Mouse (Mus musculus) midbrain, embryonic 13.5 days (tissue): ENCODE results near the gene Ccdc185. TPM values are rescaled to one million over a fixed set of nuclear protein-coding genes. Genes with fewer than 3 reads are reported as not detected.

Source experiments
- ATAC-seq: fragments of 200-750 bp; cut with Nextera tagmentation; 2 replicates; pipeline ENCODE4 v1.8.0; 2017; ENCODE audit warnings: mild to moderate bottlenecking, moderate TSS enrichment, moderate library complexity
- H3K27ac ChIP-seq: fragments of 300-500 bp; sonication (generic); 2 replicates; pipeline ENCODE4 v1.5.1; 2015; ENCODE audit warnings: inconsistent platforms, mild to moderate bottlenecking, moderate library complexity
- H3K27me3 ChIP-seq: fragments of 300-500 bp; sonication (generic); 2 replicates; pipeline ENCODE4 v1.6.1; 2015; ENCODE audit warnings: mild to moderate bottlenecking, inconsistent platforms
- H3K36me3 ChIP-seq: fragments of 300-500 bp; sonication (generic); 2 replicates; pipeline ENCODE4 v1.6.1; 2015; ENCODE audit warnings: mild to moderate bottlenecking, inconsistent platforms
- H3K4me1 ChIP-seq: fragments of 300-500 bp; sonication (generic); replicated peaks from 2 replicates; pipeline ENCODE4 v1.6.1; 2015; ENCODE audit warnings: inconsistent platforms
- H3K4me2 ChIP-seq: fragments of 300-500 bp; sonication (generic); replicated peaks from 2 replicates; pipeline ENCODE4 v1.6.1; 2015; ENCODE audit warnings: moderate library complexity, mild to moderate bottlenecking, inconsistent platforms
- H3K4me3 ChIP-seq: fragments of 300-500 bp; sonication (generic); replicated peaks from 2 replicates; pipeline ENCODE4 v1.5.1; 2015; ENCODE audit warnings: mild to moderate bottlenecking, inconsistent platforms
- H3K9ac ChIP-seq: fragments of 300-500 bp; sonication (generic); replicated peaks from 2 replicates; pipeline ENCODE4 v1.6.1; 2015; ENCODE audit warnings: mild to moderate bottlenecking, inconsistent platforms
- H3K9me3 ChIP-seq: fragments of 300-500 bp; sonication (generic); 2 replicates; pipeline ENCODE4 v1.6.1; 2016; ENCODE audit warnings: mild to moderate bottlenecking, inconsistent platforms
- WGBS: fragments of 180-500 bp; shearing (Covaris S2); methylation state at CpG from one replicate; pipeline ENCODE4 v1.1.7; 2015; 5-methylcytosine and 5-hydroxymethylcytosine counted together
- polyA plus RNA-seq: library from polyadenylated mRNA; unstranded; fragments of >200 nt; fragmentation: Nextera tagmentation; extraction: Ambion mirVana; gene quantifications from 2 replicates; pipeline ENCODE4 v1.2.1, GENCODE M21; 2015

The Ccdc185 gene
- polyA plus RNA-seq, 1 experiment from 2014 or later = not detected

DNA sequence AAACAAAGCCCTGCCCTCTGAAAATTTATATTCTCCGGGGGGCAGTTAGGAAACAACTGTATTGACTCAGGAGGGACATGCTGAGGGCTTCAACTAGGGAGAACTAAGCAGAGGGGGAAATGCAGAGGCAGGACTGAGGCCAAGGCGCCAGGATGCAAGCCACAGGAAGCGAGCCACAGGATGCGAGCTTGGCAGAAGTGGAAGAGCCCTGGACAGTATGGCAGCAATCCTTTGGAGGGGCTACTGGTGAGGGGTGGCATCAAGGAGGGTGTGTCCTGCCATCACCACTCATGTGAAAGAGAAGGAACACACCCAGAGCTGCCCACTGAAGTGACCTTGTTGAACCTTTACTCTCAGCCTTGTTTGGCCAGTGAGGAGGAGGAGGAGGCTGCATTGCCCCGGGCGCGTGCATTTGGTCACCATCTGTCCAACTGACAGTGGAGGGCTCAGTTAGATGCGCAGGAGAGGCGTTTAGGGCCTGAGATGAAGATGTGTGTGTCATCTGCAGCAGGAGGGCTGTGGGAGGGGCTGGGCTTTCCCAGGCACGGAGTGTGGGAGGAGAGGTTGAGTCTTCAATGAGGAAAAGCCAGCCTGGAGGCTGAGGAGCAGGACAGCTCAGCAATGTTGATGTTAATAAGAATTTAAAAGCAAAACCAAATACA is 27.9 kb upstream of the Ccdc185 start:
- Histone ChIP-seq H3K4me2 (no peak overlapping the region), H3K4me1 (peaks cover 9% of the 10 kb centered on the region), H3K9ac (no peak overlapping the region), H3K27ac (peak overlapping the region; percentile 31), H3K36me3 (peaks cover 5% of the 10 kb centered on the region; the same call in 1 of the 2 replicates), H3K9me3 (no peaks in the 10 kb centered on the region), H3K27me3 (no peaks in the 10 kb centered on the region), H3K4me3 (no peak overlapping the region)
- ATAC-seq = no peak
- WGBS = 71% methylated on average over 10 of the region's 10 CpGs

DNA sequence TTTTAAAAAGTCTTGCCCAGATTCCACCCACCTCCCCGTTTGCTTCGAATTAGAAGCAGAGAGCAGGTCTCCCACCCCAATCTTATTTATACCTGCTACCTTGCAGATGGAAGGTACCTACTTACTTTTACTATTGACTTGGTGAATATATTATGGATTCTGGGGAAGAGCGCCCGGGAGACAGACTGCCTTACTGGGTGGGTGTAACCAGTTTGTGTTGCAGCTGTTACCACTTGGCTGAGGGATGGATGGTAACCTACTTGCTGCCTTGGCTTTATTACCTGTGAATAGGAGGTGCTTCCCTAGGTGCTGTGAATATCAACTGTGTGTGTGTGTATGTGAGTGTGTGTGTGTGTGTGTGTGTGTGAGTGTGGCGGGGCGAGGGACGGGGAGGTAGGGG is 26.6 kb upstream of the Ccdc185 start:
- Histone ChIP-seq H3K4me3 (no peak overlapping the region), H3K9me3 (no peaks in the 10 kb centered on the region), H3K9ac (no peak overlapping the region), H3K27me3 (no peaks in the 10 kb centered on the region), H3K27ac (no peak overlapping the region), H3K4me1 (peaks cover 9% of the 10 kb centered on the region), H3K36me3 (peaks cover 5% of the 10 kb centered on the region; the same call in 1 of the 2 replicates), H3K4me2 (no peak overlapping the region)
- ATAC-seq = no peak
- 95% methylated on average over 7 of the region's 7 CpGs for WGBS

- Histone ChIP-seq H3K27ac (peak overlapping the region; percentile 92), H3K36me3 (peaks cover 10% of the 10 kb centered on the region; the same call in 1 of the 2 replicates), H3K4me2 (peak overlapping the region; percentile 96), H3K9ac (peak overlapping the region; percentile 83), H3K9me3 (no peaks in the 10 kb centered on the region), H3K4me3 (peak overlapping the region; percentile 66), H3K27me3 (peaks cover 5% of the 10 kb centered on the region), H3K4me1 (peaks cover 24% of the 10 kb centered on the region)
- WGBS = under 1% methylated on average over 26 of the region's 27 CpGs
- peak; percentile 85 for ATAC-seq
These were observed 15.7 kb upstream of the Ccdc185 start for GRCm38 (mm10) chr1:182764541-182765281.

DNA sequence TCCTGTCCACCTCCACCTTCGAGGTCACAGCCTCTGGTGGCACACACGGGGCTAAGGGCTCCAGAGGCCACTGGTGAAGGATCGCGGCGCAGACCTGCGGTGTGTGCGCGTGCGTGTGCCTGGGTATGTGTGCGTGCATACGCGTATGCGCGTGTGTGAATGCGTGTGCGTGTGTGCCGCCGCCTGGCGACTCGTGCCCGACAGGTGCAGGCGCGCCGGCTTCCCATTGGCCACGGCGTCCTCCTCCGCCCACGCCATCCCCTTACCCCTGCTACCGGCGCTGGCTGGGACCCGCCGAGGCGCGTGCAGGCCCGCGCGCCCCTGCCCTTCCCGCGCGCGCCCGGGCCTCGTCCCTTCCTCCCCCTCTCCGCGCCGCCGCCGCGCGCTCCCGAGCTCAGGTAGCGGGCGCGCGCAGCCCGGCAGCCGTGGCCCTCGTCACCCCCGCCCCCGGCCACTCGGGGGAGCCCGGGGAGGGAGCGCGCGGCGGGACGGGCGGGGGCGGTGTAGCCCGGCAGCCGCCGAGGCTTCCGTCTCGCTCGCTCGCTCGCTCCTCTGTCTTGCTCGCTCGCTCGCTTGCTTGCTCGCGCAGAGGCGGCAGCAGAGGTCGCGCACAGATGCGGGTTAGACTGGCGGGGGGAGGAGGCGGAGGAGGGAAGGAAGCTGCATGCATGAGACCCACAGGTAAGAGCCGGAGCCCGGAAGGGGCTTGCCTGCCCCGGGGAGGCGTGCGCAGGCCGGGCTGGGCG is 14.9 kb upstream of the Ccdc185 start, which contains the start of gene Susd4:
Gene Susd4, plus strand, starts transcription at position 145 of the 746 bp plus-strand sequence.
- H3K27ac ChIP-seq = peak within 1 kb of the TSS; percentile 92
- no peaks in the 10 kb centered on the region for H3K9me3 ChIP-seq
- H3K4me2 ChIP-seq = peak within 1 kb of the TSS; percentile 96
- peaks cover 4% of the 10 kb centered on the region; the same call in 1 of the 2 replicates for H3K36me3 ChIP-seq
- ATAC-seq = peak; percentile 95
- under 1% methylated on average over 87 of the region's 95 CpGs for WGBS
- H3K4me1 ChIP-seq = peaks cover 24% of the 10 kb centered on the region
- peaks cover 5% of the 10 kb centered on the region for H3K27me3 ChIP-seq
- peak within 1 kb of the TSS; percentile 83 for H3K9ac ChIP-seq
- H3K4me3 ChIP-seq = peak within 1 kb of the TSS; percentile 66

- no peak for ATAC-seq
- peak overlapping the region; percentile 92 for H3K27ac ChIP-seq
- WGBS = 7% methylated on average over 17 of the region's 17 CpGs
These were observed 14.3 kb upstream of the Ccdc185 start for GRCm38 (mm10) chr1:182763191-182763715.

DNA sequence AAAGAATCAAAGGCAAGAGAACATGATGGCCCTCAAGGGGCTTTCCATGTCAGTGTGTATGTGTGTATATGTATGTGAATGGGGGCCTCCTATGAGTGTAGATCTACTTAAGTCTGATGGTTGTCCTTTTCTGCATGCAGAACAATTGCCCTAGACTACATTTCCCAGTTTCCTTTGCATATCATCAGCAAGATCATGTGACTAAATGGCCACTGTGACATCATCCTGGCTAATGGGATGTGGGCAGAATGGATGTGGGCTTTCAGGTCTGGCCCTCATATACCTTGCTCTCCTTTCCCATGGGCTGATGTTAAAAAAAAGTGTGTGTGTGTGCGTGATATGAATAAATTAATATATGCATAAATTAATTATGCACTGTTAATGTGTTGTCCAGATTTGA is 9.8 kb upstream of the Ccdc185 start:
- no peaks in the 10 kb centered on the region for H3K9me3 ChIP-seq
- no peak overlapping the region for H3K4me2 ChIP-seq
- no peak overlapping the region for H3K27ac ChIP-seq
- peaks cover 5% of the 10 kb centered on the region for H3K27me3 ChIP-seq
- ATAC-seq = no peak
- WGBS = 90% methylated on average over 1 of the region's 1 CpGs
- H3K4me1 ChIP-seq = peaks cover 5% of the 10 kb centered on the region
- H3K36me3 ChIP-seq = no peaks in the 10 kb centered on the region
- H3K4me3 ChIP-seq = no peak overlapping the region
- no peak overlapping the region for H3K9ac ChIP-seq

More at GRCm38 (mm10) chr1:182763191-182763715, 14.3 kb upstream of the Ccdc185 start:
- H3K4me3 ChIP-seq = peak overlapping the region; percentile 66
- H3K4me2 ChIP-seq = peak overlapping the region; percentile 96
- peak overlapping the region; percentile 83 for H3K9ac ChIP-seq
- H3K4me1 ChIP-seq = peaks cover 24% of the 10 kb centered on the region
- no peaks in the 10 kb centered on the region for H3K9me3 ChIP-seq
- peaks cover 5% of the 10 kb centered on the region for H3K27me3 ChIP-seq
- no peaks in the 10 kb centered on the region for H3K36me3 ChIP-seq

- H3K27ac ChIP-seq = no peak overlapping the region
- 81% methylated on average over 5 of the region's 5 CpGs for WGBS
- H3K27me3 ChIP-seq = no peaks in the 10 kb centered on the region
- no peaks in the 10 kb centered on the region for H3K9me3 ChIP-seq
- no peak overlapping the region for H3K4me3 ChIP-seq
- no peaks in the 10 kb centered on the region for H3K36me3 ChIP-seq
- H3K4me2 ChIP-seq = no peak overlapping the region
- ATAC-seq = no peak
- H3K4me1 ChIP-seq = no peaks in the 10 kb centered on the region
- H3K9ac ChIP-seq = no peak overlapping the region
These were observed 5.9 kb upstream of the Ccdc185 start for GRCm38 (mm10) chr1:182754865-182755264.

- 81% methylated on average over 8 of the region's 8 CpGs for WGBS
These were observed 4.7 kb upstream of the Ccdc185 start for GRCm38 (mm10) chr1:182753694-182754093.

DNA sequence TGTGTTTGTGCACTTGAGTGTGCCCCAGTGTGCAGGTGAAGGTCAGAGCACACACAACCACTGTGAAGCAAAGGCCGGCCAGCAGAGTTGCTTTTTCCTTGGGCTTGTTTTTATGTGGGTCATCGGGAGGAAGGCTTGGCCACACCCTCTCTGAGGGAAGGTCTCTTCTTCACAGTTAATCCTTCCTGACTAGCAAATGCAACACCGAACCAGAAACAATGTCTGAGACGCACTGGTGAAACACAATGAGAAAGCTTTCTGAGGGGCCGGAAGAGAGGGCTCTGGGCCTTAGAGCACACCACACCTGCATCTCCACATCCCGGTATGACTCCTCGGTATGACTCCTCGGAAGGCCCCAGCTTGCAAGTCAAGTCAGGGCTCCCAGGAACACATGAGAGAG is 2.3 kb upstream of the Ccdc185 start:
- Histone ChIP-seq H3K9me3 (no peaks in the 10 kb centered on the region), H3K9ac (no peak overlapping the region), H3K4me2 (no peak overlapping the region), H3K36me3 (no peaks in the 10 kb centered on the region), H3K27ac (no peak overlapping the region), H3K27me3 (no peaks in the 10 kb centered on the region), H3K4me1 (no peaks in the 10 kb centered on the region), H3K4me3 (no peak overlapping the region)
- ATAC-seq = no peak
- WGBS = 55% methylated on average over 8 of the region's 8 CpGs

More at GRCm38 (mm10) chr1:182753694-182754093, 4.7 kb upstream of the Ccdc185 start:
- Histone ChIP-seq H3K27ac (no peak overlapping the region), H3K36me3 (no peaks in the 10 kb centered on the region), H3K9me3 (no peaks in the 10 kb centered on the region), H3K27me3 (no peaks in the 10 kb centered on the region), H3K4me3 (no peak overlapping the region), H3K4me2 (no peak overlapping the region), H3K4me1 (no peaks in the 10 kb centered on the region), H3K9ac (no peak overlapping the region)
- ATAC-seq = no peak

- Histone ChIP-seq H3K27ac (no peak overlapping the region), H3K9me3 (no peaks in the 10 kb centered on the region), H3K27me3 (no peaks in the 10 kb centered on the region), H3K9ac (no peak overlapping the region), H3K4me1 (no peaks in the 10 kb centered on the region), H3K36me3 (no peaks in the 10 kb centered on the region), H3K4me3 (no peak overlapping the region), H3K4me2 (no peak overlapping the region)
- WGBS = 92% methylated on average over 17 of the region's 17 CpGs
- no peak for ATAC-seq
These were observed 1.1 kb downstream of the Ccdc185 start for GRCm38 (mm10) chr1:182747834-182748233.

GRCm38 (mm10) chr1:182747081-182747480 is 1.9 kb downstream of the Ccdc185 start:
- Histone ChIP-seq H3K36me3 (no peaks in the 10 kb centered on the region), H3K27me3 (no peaks in the 10 kb centered on the region), H3K4me3 (no peak overlapping the region), H3K27ac (no peak overlapping the region), H3K4me1 (no peaks in the 10 kb centered on the region), H3K9me3 (no peaks in the 10 kb centered on the region), H3K4me2 (no peak overlapping the region), H3K9ac (no peak overlapping the region)
- ATAC-seq = no peak
- 91% methylated on average over 9 of the region's 9 CpGs for WGBS
